ENCODE assay signal across 24 mouse cellular contexts in the genomic region with DNA sequence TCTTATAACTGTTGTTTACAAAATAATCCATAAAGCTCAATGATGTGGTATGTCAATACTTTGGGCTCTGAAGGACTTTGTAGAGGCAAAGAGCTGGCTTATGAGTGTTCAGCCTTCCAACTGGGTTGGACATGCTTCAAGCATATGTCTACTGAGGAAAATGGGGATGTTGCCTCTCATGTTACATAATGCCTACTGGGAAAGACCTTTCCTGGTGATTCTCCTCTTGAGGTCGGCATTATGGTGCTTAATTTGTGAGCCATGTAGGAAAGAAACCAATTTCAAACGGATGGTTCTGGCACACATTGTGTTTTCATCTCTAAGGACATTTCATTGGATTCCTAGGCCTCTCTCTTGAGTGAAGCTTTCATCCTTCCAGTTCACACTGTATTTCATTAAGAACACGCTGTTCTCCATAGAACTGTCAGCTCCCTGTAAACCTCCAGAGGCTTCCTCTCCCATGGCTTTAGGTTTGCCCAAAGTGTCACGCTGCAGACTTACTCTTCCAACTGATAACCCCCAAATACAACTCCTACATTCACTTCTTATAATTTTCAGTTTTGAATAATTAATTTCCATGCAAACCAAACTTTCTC.
A peak's percentile ranks its signal among the peaks of the same experiment; 100 is the strongest.
DNase-seq lines count a peak whose midpoint lies in the region; ATAC-seq and TF ChIP-seq lines count a peak whose summit lies in the region.
"Had no signal": no experiment of that assay in that cellular context is flagged by ENCODE, and none has a peak within 500 bp of the region (broad histone marks: within the 10 kb centered on the region; RNA-seq: fewer than 3 reads in every experiment).

No protein-coding gene starts in this region.

- H3K4me2 ChIP-seq in forebrain, postnatal 0 days (ENCODE audit: low read depth), result no peak overlapping the region
- no peak overlapping the region for H3K4me2 ChIP-seq in forebrain, embryonic 15.5 days (replicated peaks)
- no peak overlapping the region for H3K4me2 ChIP-seq in limb, embryonic 14.5 days (replicated peaks; ENCODE audit: low read depth, low read length, severe bottlenecking)
- H3K4me2 ChIP-seq: embryonic facial prominence, embryonic 12.5 days; heart, embryonic 13.5 days; hindbrain, embryonic 12.5 days had no signal

- H3K4me1 ChIP-seq in forebrain, postnatal 0 days (ENCODE audit: insufficient read depth), result no peaks in the 10 kb centered on the region
- peaks cover 6% of the 10 kb centered on the region; the same call in 1 of the 2 replicates for H3K4me1 ChIP-seq in forebrain, embryonic 15.5 days
- H3K4me1 ChIP-seq in limb, embryonic 14.5 days (ENCODE audit: control insufficient read depth, insufficient read depth, low read length), result peaks cover 14% of the 10 kb centered on the region
- H3K4me1 ChIP-seq in limb, embryonic 10.5 days, result peaks cover 29% of the 10 kb centered on the region

- H3K9ac ChIP-seq in forebrain, postnatal 0 days, result no peak overlapping the region
- H3K9ac ChIP-seq in forebrain, embryonic 15.5 days (replicated peaks), result no peak overlapping the region
- no peak overlapping the region for H3K9ac ChIP-seq in limb, embryonic 14.5 days (ENCODE audit: low read depth, low read length, severe bottlenecking)
- H3K9ac ChIP-seq: embryonic facial prominence, embryonic 12.5 days; heart, embryonic 13.5 days; hindbrain, embryonic 12.5 days had no signal

- H3K36me3 ChIP-seq in forebrain, postnatal 0 days (ENCODE audit: insufficient read depth), result no peaks in the 10 kb centered on the region
- no peaks in the 10 kb centered on the region for H3K36me3 ChIP-seq in forebrain, embryonic 15.5 days
- H3K36me3 ChIP-seq in limb, embryonic 14.5 days (ENCODE audit: control insufficient read depth, insufficient read depth, low read length), result no peaks in the 10 kb centered on the region
- no peaks in the 10 kb centered on the region for H3K36me3 ChIP-seq in limb, embryonic 10.5 days
- H3K36me3 ChIP-seq: embryonic facial prominence, embryonic 12.5 days; forebrain, embryonic 10.5 days; heart, embryonic 13.5 days; hindbrain, embryonic 12.5 days had no signal

- peak; percentile 12 for DNase-seq in cerebellum, adult 11 months
- no peak for DNase-seq in cerebellum, postnatal 14 days
- DNase-seq in forebrain, postnatal 0 days, result no peak
- no peak for DNase-seq in limb, embryonic 14.5 days (ENCODE audit: low spot score)
- no peak for DNase-seq in limb, embryonic 10.5 days (ENCODE audit: low spot score)
- no peak for DNase-seq in left cerebral cortex, adult 9 months (ENCODE audit: low spot score in 2 of 2)
- DNase-seq: adrenal gland, postnatal 25 days; embryo, embryonic 11 days; gastrocnemius, adult 2 months; gastrocnemius, postnatal 25 days; heart, postnatal 4 days; kidney, adult 11 months; kidney, adult 9 months had no signal

- peak; percentile 62; the same call in 1 of the 2 replicates for ATAC-seq in forebrain, postnatal 0 days
- no peak for ATAC-seq in forebrain, embryonic 15.5 days (replicated peaks)
- no peak for ATAC-seq in limb, embryonic 14.5 days (ENCODE audit: low FRiP score, low read depth)
- no peak for ATAC-seq in inflammation-experienced regulatory T-cells, adult 6 months
- ATAC-seq: activated CD4-positive, CD25-positive, alpha-beta regulatory T cell, adult 4 months; forebrain, embryonic 14.5 days; hindbrain, embryonic 16.5 days; Patski had no signal

- TF ChIP-seq POLR2A in limb, embryonic 14.5 days (IDR thresholded peaks at IDR 0.05; ENCODE audit: borderline replicate concordance, extremely low read depth, insufficient read depth, insufficient read length), result no peak

- no peaks in the 10 kb centered on the region for H3K27me3 ChIP-seq in forebrain, postnatal 0 days (ENCODE audit: insufficient read depth, low read length)
- no peaks in the 10 kb centered on the region for H3K27me3 ChIP-seq in forebrain, embryonic 15.5 days
- H3K27me3 ChIP-seq in limb, embryonic 14.5 days (ENCODE audit: control insufficient read depth, insufficient read depth, low read length), result no peaks in the 10 kb centered on the region
- no peaks in the 10 kb centered on the region for H3K27me3 ChIP-seq in limb, embryonic 10.5 days (ENCODE audit: low read depth, poor library complexity, severe bottlenecking)
- H3K27me3 ChIP-seq: embryonic facial prominence, embryonic 12.5 days; heart, embryonic 13.5 days; hindbrain, embryonic 12.5 days; Patski had no signal

- WGBS in forebrain, postnatal 0 days, result 68% methylated on average over 4 of the region's 4 CpGs
- 80% methylated on average over 4 of the region's 4 CpGs for WGBS in forebrain, embryonic 15.5 days
- 70% methylated on average over 4 of the region's 4 CpGs for WGBS in limb, embryonic 14.5 days
- 88% methylated on average over 4 of the region's 4 CpGs for WGBS in limb, embryonic 10.5 days

- H3K9me3 ChIP-seq in forebrain, postnatal 0 days (ENCODE audit: low read length), result no peaks in the 10 kb centered on the region
- no peaks in the 10 kb centered on the region for H3K9me3 ChIP-seq in forebrain, embryonic 15.5 days
- H3K9me3 ChIP-seq in limb, embryonic 14.5 days (ENCODE audit: control insufficient read depth, low read length), result no peaks in the 10 kb centered on the region
- H3K9me3 ChIP-seq in limb, embryonic 10.5 days (replicated peaks), result no peaks in the 10 kb centered on the region
- H3K9me3 ChIP-seq: embryonic facial prominence, embryonic 12.5 days; forebrain, embryonic 10.5 days; heart, embryonic 13.5 days; hindbrain, embryonic 12.5 days had no signal

- H3K4me3 ChIP-seq in forebrain, postnatal 0 days (ENCODE audit: low read depth, low read length), result no peak overlapping the region
- no peak overlapping the region for H3K4me3 ChIP-seq in forebrain, embryonic 15.5 days
- H3K4me3 ChIP-seq in limb, embryonic 14.5 days (replicated peaks; ENCODE audit: low read length), result no peak overlapping the region
- no peak overlapping the region for H3K4me3 ChIP-seq in limb, embryonic 10.5 days
- H3K4me3 ChIP-seq: embryonic facial prominence, embryonic 12.5 days; erythroblast, embryonic 14.5 days; forebrain, embryonic 10.5 days; gastrocnemius, adult 2 months; heart, embryonic 13.5 days; hindbrain, embryonic 12.5 days had no signal

- H3K27ac ChIP-seq in forebrain, postnatal 0 days (ENCODE audit: low read depth, low read length), result no peak overlapping the region
- H3K27ac ChIP-seq in forebrain, embryonic 15.5 days (replicated peaks), result no peak overlapping the region
- H3K27ac ChIP-seq in limb, embryonic 14.5 days (replicated peaks; ENCODE audit: low read depth, low read length), result 0 out of 2 replicates have a peak overlapping the region, but pooled peaks have one; percentile 48
- no peak overlapping the region for H3K27ac ChIP-seq in limb, embryonic 10.5 days
- H3K27ac ChIP-seq: embryonic facial prominence, embryonic 12.5 days; forebrain, embryonic 10.5 days; gastrocnemius, adult 2 months; heart, embryonic 13.5 days; hindbrain, embryonic 12.5 days had no signal

- no peak for TF ChIP-seq CTCF in forebrain, postnatal 0 days (IDR thresholded peaks at IDR 0.05; ENCODE audit: low read depth)
